Mouse (Mus musculus): ENCODE data around the gene Cox10. TPM values are rescaled to one million over a fixed set of nuclear protein-coding genes. Genes with fewer than 3 reads are reported as not detected.

The Cox10 gene
- polyA plus RNA-seq, 1 experiment from 2014 or later: 24.7 TPM

- WGBS: 81% methylated on average over 2 of the region's 2 CpGs
- DNase-seq (ENCODE audit: low spot score): no peak
- ATAC-seq (ENCODE audit: low read depth): no peak
These were observed 76.6 kb downstream of the Cox10 start for GRCm38 (mm10) chr11:64002629-64003028.

GRCm38 (mm10) chr11:64001111-64001510 is 78.2 kb downstream of the Cox10 start:
- H3K4me3 ChIP-seq (ENCODE audit: low read depth, low read length): no peak overlapping the region
- H3K4me2 ChIP-seq (ENCODE audit: low read depth, low read length): no peak overlapping the region
- H3K27ac ChIP-seq (replicated peaks; ENCODE audit: low read depth, low read length): no peak overlapping the region
- no peaks in the 10 kb centered on the region for H3K27me3 ChIP-seq (replicated peaks; ENCODE audit: control insufficient read depth, insufficient read depth, low read length)
- H3K4me1 ChIP-seq (ENCODE audit: control insufficient read depth, insufficient read depth, low read length): peaks cover 13% of the 10 kb centered on the region
- no peaks in the 10 kb centered on the region for H3K36me3 ChIP-seq (ENCODE audit: control insufficient read depth, insufficient read depth, low read length)
- H3K9ac ChIP-seq (ENCODE audit: low read depth, low read length): no peak overlapping the region
- ATAC-seq (ENCODE audit: low read depth): no peak
- WGBS: 60% methylated on average over 2 of the region's 2 CpGs
- no peaks in the 10 kb centered on the region for H3K9me3 ChIP-seq (ENCODE audit: control insufficient read depth, low read length)
- no peak for DNase-seq (ENCODE audit: low spot score)

More at GRCm38 (mm10) chr11:64002629-64003028, 76.6 kb downstream of the Cox10 start:
- Histone ChIP-seq H3K4me3 (ENCODE audit: low read depth, low read length) (no peak overlapping the region), H3K9me3 (ENCODE audit: control insufficient read depth, low read length) (no peaks in the 10 kb centered on the region), H3K4me2 (ENCODE audit: low read depth, low read length) (no peak overlapping the region), H3K9ac (ENCODE audit: low read depth, low read length) (no peak overlapping the region), H3K36me3 (ENCODE audit: control insufficient read depth, insufficient read depth, low read length) (no peaks in the 10 kb centered on the region), H3K4me1 (ENCODE audit: control insufficient read depth, insufficient read depth, low read length) (peaks cover 13% of the 10 kb centered on the region), H3K27ac (replicated peaks; ENCODE audit: low read depth, low read length) (no peak overlapping the region), H3K27me3 (replicated peaks; ENCODE audit: control insufficient read depth, insufficient read depth, low read length) (no peaks in the 10 kb centered on the region)

GRCm38 (mm10) chr11:64000200-64000794 is 79.0 kb downstream of the Cox10 start:
- H3K36me3 ChIP-seq (ENCODE audit: control insufficient read depth, insufficient read depth, low read length): no peaks in the 10 kb centered on the region
- H3K4me2 ChIP-seq (ENCODE audit: low read depth, low read length): no peak overlapping the region
- H3K4me1 ChIP-seq (ENCODE audit: control insufficient read depth, insufficient read depth, low read length): peaks cover 13% of the 10 kb centered on the region
- no peak for ATAC-seq (ENCODE audit: low read depth)
- H3K27me3 ChIP-seq (replicated peaks; ENCODE audit: control insufficient read depth, insufficient read depth, low read length): no peaks in the 10 kb centered on the region
- WGBS: 59% methylated on average over 5 of the region's 5 CpGs
- no peak for DNase-seq (ENCODE audit: low spot score)
- H3K27ac ChIP-seq (replicated peaks; ENCODE audit: low read depth, low read length): no peak overlapping the region
- H3K4me3 ChIP-seq (ENCODE audit: low read depth, low read length): no peak overlapping the region
- H3K9me3 ChIP-seq (ENCODE audit: control insufficient read depth, low read length): no peaks in the 10 kb centered on the region
- H3K9ac ChIP-seq (ENCODE audit: low read depth, low read length): 0 out of 2 replicates have a peak overlapping the region, but pooled peaks have one; percentile 10

- H3K27me3 ChIP-seq (replicated peaks; ENCODE audit: control insufficient read depth, insufficient read depth, low read length): no peaks in the 10 kb centered on the region
- 75% methylated on average over 6 of the region's 6 CpGs for WGBS
These were observed 79.8 kb downstream of the Cox10 start for GRCm38 (mm10) chr11:63999431-63999830.

GRCm38 (mm10) chr11:63991958-63992357 is 87.3 kb downstream of the Cox10 start:
- H3K4me1 ChIP-seq (ENCODE audit: control insufficient read depth, insufficient read depth, low read length): no peaks in the 10 kb centered on the region
- DNase-seq (ENCODE audit: low spot score) (no peak), ATAC-seq (ENCODE audit: low read depth) (no peak)
- H3K27me3 ChIP-seq (replicated peaks; ENCODE audit: control insufficient read depth, insufficient read depth, low read length): 0 out of 2 replicates have a peak, but pooled peaks cover 3% of the 10 kb centered on the region
- no peak overlapping the region for H3K27ac ChIP-seq (replicated peaks; ENCODE audit: low read depth, low read length)
- no peak overlapping the region for H3K4me3 ChIP-seq (ENCODE audit: low read depth, low read length)
- H3K9me3 ChIP-seq (ENCODE audit: control insufficient read depth, low read length): no peaks in the 10 kb centered on the region
- H3K36me3 ChIP-seq (ENCODE audit: control insufficient read depth, insufficient read depth, low read length): no peaks in the 10 kb centered on the region
- 77% methylated on average over 8 of the region's 8 CpGs for WGBS
- no peak overlapping the region for H3K9ac ChIP-seq (ENCODE audit: low read depth, low read length)
- no peak overlapping the region for H3K4me2 ChIP-seq (ENCODE audit: low read depth, low read length)

More at GRCm38 (mm10) chr11:63999431-63999830, 79.8 kb downstream of the Cox10 start:
- no peak overlapping the region for H3K27ac ChIP-seq (replicated peaks; ENCODE audit: low read depth, low read length)
- H3K4me3 ChIP-seq (ENCODE audit: low read depth, low read length): no peak overlapping the region
- ATAC-seq (ENCODE audit: low read depth) (no peak), DNase-seq (ENCODE audit: low spot score) (no peak)
- H3K9ac ChIP-seq (ENCODE audit: low read depth, low read length): no peak overlapping the region
- H3K36me3 ChIP-seq (ENCODE audit: control insufficient read depth, insufficient read depth, low read length): no peaks in the 10 kb centered on the region
- H3K4me1 ChIP-seq (ENCODE audit: control insufficient read depth, insufficient read depth, low read length): peaks cover 13% of the 10 kb centered on the region
- no peaks in the 10 kb centered on the region for H3K9me3 ChIP-seq (ENCODE audit: control insufficient read depth, low read length)
- no peak overlapping the region for H3K4me2 ChIP-seq (ENCODE audit: low read depth, low read length)

GRCm38 (mm10) chr11:63990759-63991158 is 88.5 kb downstream of the Cox10 start:
- no peak overlapping the region for H3K4me2 ChIP-seq (ENCODE audit: low read depth, low read length)
- peak; percentile 60; the same call in 1 of the 2 replicates for ATAC-seq (ENCODE audit: low read depth)
- H3K9ac ChIP-seq (ENCODE audit: low read depth, low read length): no peak overlapping the region
- DNase-seq (ENCODE audit: low spot score): no peak
- no peaks in the 10 kb centered on the region for H3K9me3 ChIP-seq (ENCODE audit: control insufficient read depth, low read length)
- H3K27me3 ChIP-seq (replicated peaks; ENCODE audit: control insufficient read depth, insufficient read depth, low read length): 0 out of 2 replicates have a peak, but pooled peaks cover 3% of the 10 kb centered on the region
- H3K27ac ChIP-seq (replicated peaks; ENCODE audit: low read depth, low read length): no peak overlapping the region
- H3K36me3 ChIP-seq (ENCODE audit: control insufficient read depth, insufficient read depth, low read length): no peaks in the 10 kb centered on the region
- H3K4me3 ChIP-seq (ENCODE audit: low read depth, low read length): no peak overlapping the region
- 90% methylated on average over 7 of the region's 7 CpGs for WGBS
- no peaks in the 10 kb centered on the region for H3K4me1 ChIP-seq (ENCODE audit: control insufficient read depth, insufficient read depth, low read length)

GRCm38 (mm10) chr11:63990311-63990710 is 89.0 kb downstream of the Cox10 start:
- H3K27ac ChIP-seq (replicated peaks; ENCODE audit: low read depth, low read length): no peak overlapping the region
- no peak for ATAC-seq (ENCODE audit: low read depth)
- 90% methylated on average over 8 of the region's 8 CpGs for WGBS

GRCm38 (mm10) chr11:63988991-63989860 is 90.0 kb downstream of the Cox10 start:
- ATAC-seq (ENCODE audit: low read depth) (no peak), DNase-seq (ENCODE audit: low spot score) (no peak)
- Histone ChIP-seq H3K27me3 (replicated peaks; ENCODE audit: control insufficient read depth, insufficient read depth, low read length) (0 out of 2 replicates have a peak, but pooled peaks cover 3% of the 10 kb centered on the region), H3K27ac (replicated peaks; ENCODE audit: low read depth, low read length) (no peak overlapping the region), H3K9me3 (ENCODE audit: control insufficient read depth, low read length) (no peaks in the 10 kb centered on the region), H3K4me1 (ENCODE audit: control insufficient read depth, insufficient read depth, low read length) (no peaks in the 10 kb centered on the region), H3K4me3 (ENCODE audit: low read depth, low read length) (no peak overlapping the region), H3K36me3 (ENCODE audit: control insufficient read depth, insufficient read depth, low read length) (no peaks in the 10 kb centered on the region), H3K9ac (ENCODE audit: low read depth, low read length) (no peak overlapping the region), H3K4me2 (ENCODE audit: low read depth, low read length) (no peak overlapping the region)
- 78% methylated on average over 9 of the region's 9 CpGs for WGBS

More at GRCm38 (mm10) chr11:63990311-63990710, 89.0 kb downstream of the Cox10 start:
- DNase-seq (ENCODE audit: low spot score): no peak
- no peak overlapping the region for H3K9ac ChIP-seq (ENCODE audit: low read depth, low read length)
- 0 out of 2 replicates have a peak, but pooled peaks cover 3% of the 10 kb centered on the region for H3K27me3 ChIP-seq (replicated peaks; ENCODE audit: control insufficient read depth, insufficient read depth, low read length)
- no peak overlapping the region for H3K4me2 ChIP-seq (ENCODE audit: low read depth, low read length)
- H3K4me1 ChIP-seq (ENCODE audit: control insufficient read depth, insufficient read depth, low read length): no peaks in the 10 kb centered on the region
- no peaks in the 10 kb centered on the region for H3K36me3 ChIP-seq (ENCODE audit: control insufficient read depth, insufficient read depth, low read length)
- H3K9me3 ChIP-seq (ENCODE audit: control insufficient read depth, low read length): no peaks in the 10 kb centered on the region
- no peak overlapping the region for H3K4me3 ChIP-seq (ENCODE audit: low read depth, low read length)

Measured in embryonic facial prominence, embryonic 14.5 days (tissue).